Mouse (Mus musculus): ENCODE measurements at regions not wholly inside any gene's neighbourhood (a gene's known extent, or its start where the extent isn't known, plus 50 kb on each side); places are given as distances from the start of the nearest gene placed in this dataset.

DNA sequence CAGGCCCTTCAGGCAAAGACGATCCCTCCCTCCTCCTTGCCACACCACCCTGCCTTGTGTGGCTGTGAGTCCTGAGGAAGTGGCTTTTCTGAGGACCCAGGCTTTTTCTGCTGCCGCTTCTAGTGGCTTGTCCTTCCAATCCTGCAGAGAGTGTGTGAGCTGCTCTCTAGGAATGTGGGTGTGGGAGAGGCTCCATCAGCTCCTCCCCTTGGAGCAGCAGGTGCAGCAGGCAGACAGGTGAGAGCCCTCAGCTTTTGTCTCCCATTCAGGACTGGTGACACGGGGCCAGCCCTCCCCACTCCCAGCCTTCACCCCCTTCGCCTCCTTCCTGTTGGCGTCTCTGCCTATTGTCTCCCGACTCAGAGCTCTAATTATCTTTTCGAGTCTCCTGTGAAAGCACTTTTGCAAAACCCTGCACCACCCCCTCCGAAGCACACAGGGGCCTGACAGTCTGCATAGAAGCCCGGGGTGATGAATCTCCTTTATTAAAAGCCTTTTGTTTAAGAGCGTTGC, 150.8 kb upstream of the A430005L14Rik start:
- no peak for TF ChIP-seq CTCF (IDR thresholded peaks at IDR 0.05; ENCODE audit: low read depth)
- TF ChIP-seq EP300 (optimal IDR thresholded peaks at IDR 0.05): no peak
